ENCODE assay signal across 11 mouse cellular contexts in genomic region chr2:152691564-152692217, GRCm38 (mm10). TPM values are rescaled to one million over a fixed set of nuclear protein-coding genes. Genes with fewer than 3 reads are reported as not detected.
A peak's percentile ranks its signal among the peaks of the same experiment; 100 is the strongest.
DNase-seq lines count a peak whose midpoint lies in the region; ATAC-seq lines count a peak whose summit lies in the region.
"Had no signal": no experiment of that assay in that cellular context is flagged by ENCODE, and none has a peak within 500 bp of the region (broad histone marks: within the 10 kb centered on the region; RNA-seq: fewer than 3 reads in every experiment).

No protein-coding gene starts in this region.

- H3K4me1 ChIP-seq in limb, embryonic 10.5 days = peaks cover 23% of the 10 kb centered on the region

- peaks cover 83% of the 10 kb centered on the region for H3K36me3 ChIP-seq in limb, embryonic 10.5 days

- 82% methylated on average over 7 of the region's 7 CpGs for WGBS in limb, embryonic 10.5 days

- no peak for ATAC-seq in cerebellum, adult (ENCODE audit: insufficient number of reproducible peaks, low FRiP score, low TSS enrichment)

- no peak overlapping the region for H3K4me3 ChIP-seq in limb, embryonic 10.5 days
- H3K4me3 ChIP-seq: embryonic facial prominence, embryonic 15.5 days; liver, embryonic 15.5 days had no signal

- DNase-seq in cerebellum, postnatal 10 days = peak; percentile 67 to 70
- DNase-seq in 3134 (ENCODE audit: extremely low read depth, insufficient read length, low spot score) = peak; percentile 71
- peak; percentile 65 for DNase-seq in embryo, embryonic 10.5 days (ENCODE audit: low spot score)
- DNase-seq in limb, embryonic 10.5 days (ENCODE audit: low spot score) = no peak
- DNase-seq in right cerebral cortex, postnatal 4 days = no peak
- DNase-seq in thymus, postnatal 4 days = no peak
- no peak for DNase-seq in gastrocnemius, adult 8-10 months (ENCODE audit: low spot score in 2 of 2)

- no peaks in the 10 kb centered on the region for H3K27me3 ChIP-seq in limb, embryonic 10.5 days (ENCODE audit: low read depth, poor library complexity, severe bottlenecking)
- H3K27me3 ChIP-seq: CH12.LX; embryonic facial prominence, embryonic 15.5 days; liver, embryonic 15.5 days had no signal

- H3K9me3 ChIP-seq in limb, embryonic 10.5 days (replicated peaks) = no peaks in the 10 kb centered on the region
- H3K9me3 ChIP-seq: embryonic facial prominence, embryonic 15.5 days; liver, embryonic 15.5 days had no signal

- H3K27ac ChIP-seq in limb, embryonic 10.5 days = peak overlapping the region; percentile 50
- H3K27ac ChIP-seq: embryonic facial prominence, embryonic 15.5 days; liver, embryonic 15.5 days had no signal

RNA-seq across cellular contexts. Expression of gene Mcts2, which starts 4.9 kb away (rescaled TPM):
- 38.0 and 43.9 TPM in 2 replicates for polyA plus RNA-seq in limb, embryonic 10.5 days (2016; fragmentation: Nextera tagmentation; extraction: Ambion mirVana)
- 10 to 100 TPM; 10.2 to 12.8 (median 11.9) TPM for total RNA-seq in gastrocnemius, adult 8-10 months (2022)

RNA-seq across cellular contexts. Expression of gene H13, which starts 22.4 kb away (rescaled TPM):
- polyA plus RNA-seq in limb, embryonic 10.5 days (2016; fragmentation: Nextera tagmentation; extraction: Ambion mirVana) = 104 and 118 TPM in 2 replicates
- total RNA-seq in gastrocnemius, adult 8-10 months (2022) = 10 to 100 TPM; 25.7 to 34.6 (median 28.7) TPM

RNA-seq across cellular contexts. Expression of gene Id1, which starts 44.4 kb away (rescaled TPM):
- 132 and 178 TPM in 2 replicates for polyA plus RNA-seq in limb, embryonic 10.5 days (2016; fragmentation: Nextera tagmentation; extraction: Ambion mirVana)
- 10 to 100 TPM in 1 of 4 experiments, 1 to 10 TPM in 3; 6.7 to 16.6 (median 8.4) TPM for total RNA-seq in gastrocnemius, adult 8-10 months (2022)

Comparison
In these comparisons a context has a peak if more than half of its experiments do, and no peak if none do; other contexts are left out.
1. DNase-seq: peak in cerebellum, postnatal 10 days (2 of 2), 3134 (single experiment) and embryo, embryonic 10.5 days (single experiment); none in limb, embryonic 10.5 days (single experiment), right cerebral cortex, postnatal 4 days (single experiment), thymus, postnatal 4 days (single experiment) and gastrocnemius, adult 8-10 months (0 of 2).